Mouse (Mus musculus): ENCODE data around the gene Sqor. TPM values are rescaled to one million over a fixed set of nuclear protein-coding genes. Genes with fewer than 3 reads are reported as not detected.

Gene Sqor
- polyA plus RNA-seq (2015; fragmentation: Nextera tagmentation; extraction: Ambion mirVana): 6.7 and 7.7 TPM in 2 replicates

DNA sequence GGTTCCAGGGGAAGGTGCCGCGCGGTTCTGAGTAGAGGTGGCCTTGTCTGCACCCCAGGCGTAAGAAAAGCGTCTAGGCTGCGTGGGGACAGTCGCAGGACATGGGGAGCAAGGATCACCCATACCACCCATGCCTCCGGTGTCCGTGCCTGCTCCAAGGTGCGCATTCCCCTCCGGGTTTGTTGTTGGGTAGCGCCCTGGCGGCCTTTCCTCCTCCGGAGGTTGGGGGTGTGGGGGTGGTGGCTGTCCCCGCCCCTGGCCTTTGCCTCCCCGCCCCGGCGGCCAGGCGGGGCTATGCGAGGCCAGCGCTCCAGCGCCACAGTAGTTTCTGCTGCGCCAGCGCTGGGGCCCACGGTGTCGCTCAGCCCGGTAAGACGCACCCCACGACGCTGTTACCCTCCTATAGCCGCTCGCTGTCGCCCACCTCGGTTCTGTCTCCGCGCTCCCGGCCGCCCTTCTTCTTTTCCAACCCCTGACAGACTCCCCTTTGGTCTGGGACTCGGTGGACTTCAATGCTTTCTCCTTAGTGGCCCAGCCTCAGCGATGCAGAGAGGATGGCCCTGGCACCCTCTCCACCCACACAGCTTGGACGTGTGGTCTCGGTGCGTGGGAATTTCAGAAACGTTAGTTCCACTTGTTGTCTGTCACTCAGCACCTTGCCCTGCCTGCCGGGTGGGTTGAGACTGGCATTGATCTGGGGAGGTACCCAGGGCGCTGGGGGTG is at the start of gene Sqor:
Gene Sqor, plus strand, starts transcription at position 167 of the 723 bp plus-strand sequence.
- Histone ChIP-seq H3K4me2 (ENCODE audit: low read depth, low read length) (peak within 1 kb of the TSS; percentile 93), H3K9ac (ENCODE audit: low read length) (peak within 1 kb of the TSS; percentile 82), H3K27ac (ENCODE audit: low read length) (no peak within 1 kb of the TSS), H3K36me3 (ENCODE audit: control insufficient read depth, insufficient read depth) (no peaks in the 10 kb centered on the region), H3K4me3 (ENCODE audit: low read length) (peak within 1 kb of the TSS; percentile 70), H3K27me3 (ENCODE audit: control insufficient read depth, insufficient read depth, low read length) (0 out of 2 replicates have a peak, but pooled peaks cover 2% of the 10 kb centered on the region), H3K9me3 (replicated peaks; ENCODE audit: control insufficient read depth, low read length) (no peaks in the 10 kb centered on the region), H3K4me1 (ENCODE audit: control insufficient read depth, insufficient read depth, low read length) (peaks cover 3% of the 10 kb centered on the region)
- under 1% methylated on average over 46 of the region's 46 CpGs for WGBS
- ATAC-seq (replicated peaks; ENCODE audit: extremely low read depth, insufficient read depth, low FRiP score): peak; percentile 87

DNA sequence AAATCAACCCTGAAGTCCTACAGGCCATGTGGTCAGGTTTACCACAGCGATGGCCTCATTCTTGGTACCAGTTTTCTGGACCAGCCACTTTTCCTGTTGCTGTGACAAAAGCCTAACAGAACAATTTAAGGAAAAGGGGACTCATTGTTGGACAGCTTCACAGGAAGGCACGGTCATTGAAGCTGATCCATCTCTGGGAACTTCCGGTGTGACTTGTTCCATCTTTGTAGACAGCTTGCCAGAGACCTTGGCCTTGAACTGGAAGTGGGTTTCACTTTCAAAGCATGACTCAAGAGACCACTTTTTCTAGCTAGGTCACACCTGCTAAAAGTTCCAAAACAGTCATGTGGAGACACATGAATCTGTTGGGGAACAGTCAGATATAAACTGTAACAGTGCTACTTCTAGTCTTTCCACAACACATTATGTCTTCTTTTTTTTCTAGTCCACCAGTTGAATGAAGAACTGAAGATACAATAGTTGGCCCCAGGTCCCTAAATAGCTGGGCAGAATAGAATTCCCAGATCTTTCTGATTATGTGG is 48.7 kb upstream of the Sqor start:
- 57% methylated on average over 3 of the region's 3 CpGs for WGBS
- Histone ChIP-seq H3K4me1 (ENCODE audit: control insufficient read depth, insufficient read depth, low read length) (no peaks in the 10 kb centered on the region), H3K36me3 (ENCODE audit: control insufficient read depth, insufficient read depth) (no peaks in the 10 kb centered on the region), H3K9ac (ENCODE audit: low read length) (no peak overlapping the region), H3K27ac (ENCODE audit: low read length) (no peak overlapping the region), H3K9me3 (replicated peaks; ENCODE audit: control insufficient read depth, low read length) (no peaks in the 10 kb centered on the region), H3K4me2 (ENCODE audit: low read depth, low read length) (no peak overlapping the region), H3K4me3 (ENCODE audit: low read length) (no peak overlapping the region), H3K27me3 (ENCODE audit: control insufficient read depth, insufficient read depth, low read length) (no peaks in the 10 kb centered on the region)
- no peak for ATAC-seq (replicated peaks; ENCODE audit: extremely low read depth, insufficient read depth, low FRiP score)

DNA sequence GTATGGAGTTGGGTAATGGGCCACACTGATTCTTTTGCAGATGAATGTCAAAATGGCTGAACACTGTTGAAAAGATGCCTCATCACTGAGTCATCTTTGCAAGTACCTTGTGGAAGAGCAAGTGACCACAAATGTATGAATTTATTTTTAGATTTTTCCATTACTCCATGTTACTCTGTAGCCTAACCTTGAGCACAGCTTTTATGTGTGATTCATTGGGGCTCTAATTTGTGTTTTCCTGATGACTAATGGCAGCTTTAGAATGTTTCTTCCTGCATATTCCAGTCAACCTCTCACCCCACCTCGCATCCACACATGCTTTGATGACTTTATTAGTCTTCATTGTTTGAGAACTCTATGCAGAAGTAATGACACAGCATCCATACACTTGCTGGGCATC is 45.8 kb upstream of the Sqor start:
- H3K9ac ChIP-seq (ENCODE audit: low read length): no peak overlapping the region
- H3K4me2 ChIP-seq (ENCODE audit: low read depth, low read length): no peak overlapping the region
- H3K4me3 ChIP-seq (ENCODE audit: low read length): no peak overlapping the region
- WGBS: 51% methylated on average over 1 of the region's 1 CpGs
- H3K9me3 ChIP-seq (replicated peaks; ENCODE audit: control insufficient read depth, low read length): no peaks in the 10 kb centered on the region
- ATAC-seq (replicated peaks; ENCODE audit: extremely low read depth, insufficient read depth, low FRiP score): no peak
- no peak overlapping the region for H3K27ac ChIP-seq (ENCODE audit: low read length)
- H3K4me1 ChIP-seq (ENCODE audit: control insufficient read depth, insufficient read depth, low read length): no peaks in the 10 kb centered on the region
- no peaks in the 10 kb centered on the region for H3K27me3 ChIP-seq (ENCODE audit: control insufficient read depth, insufficient read depth, low read length)
- no peaks in the 10 kb centered on the region for H3K36me3 ChIP-seq (ENCODE audit: control insufficient read depth, insufficient read depth)

DNA sequence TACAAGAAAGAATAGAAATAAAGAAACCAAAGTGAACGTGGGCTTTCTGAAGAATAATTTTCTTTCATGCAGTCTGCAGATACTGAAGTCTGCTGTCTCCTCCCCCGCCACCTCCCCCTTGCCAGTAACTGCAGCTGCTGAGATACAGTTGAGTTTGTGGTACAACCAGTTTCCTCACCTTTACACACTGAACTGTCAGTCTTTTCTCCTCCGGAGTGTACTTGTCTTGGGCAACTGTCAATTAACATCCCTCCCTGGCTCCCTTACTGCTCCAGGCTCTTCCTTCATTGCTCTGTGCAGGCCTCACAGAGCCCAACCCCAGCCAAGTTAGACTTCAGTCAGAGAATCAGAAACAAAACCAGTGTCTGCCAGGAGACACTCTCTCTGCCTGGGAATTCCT is 44.5 kb upstream of the Sqor start:
- Histone ChIP-seq H3K4me1 (ENCODE audit: control insufficient read depth, insufficient read depth, low read length) (no peaks in the 10 kb centered on the region), H3K9me3 (replicated peaks; ENCODE audit: control insufficient read depth, low read length) (no peaks in the 10 kb centered on the region), H3K27me3 (ENCODE audit: control insufficient read depth, insufficient read depth, low read length) (no peaks in the 10 kb centered on the region), H3K4me2 (ENCODE audit: low read depth, low read length) (no peak overlapping the region), H3K27ac (ENCODE audit: low read length) (0 out of 2 replicates have a peak overlapping the region, but pooled peaks have one; percentile 7), H3K9ac (ENCODE audit: low read length) (no peak overlapping the region), H3K36me3 (ENCODE audit: control insufficient read depth, insufficient read depth) (no peaks in the 10 kb centered on the region), H3K4me3 (ENCODE audit: low read length) (no peak overlapping the region)
- 52% methylated on average over 3 of the region's 3 CpGs for WGBS
- 0 out of 2 replicates have a peak, but pooled peaks have one; percentile 14 for ATAC-seq (replicated peaks; ENCODE audit: extremely low read depth, insufficient read depth, low FRiP score)

DNA sequence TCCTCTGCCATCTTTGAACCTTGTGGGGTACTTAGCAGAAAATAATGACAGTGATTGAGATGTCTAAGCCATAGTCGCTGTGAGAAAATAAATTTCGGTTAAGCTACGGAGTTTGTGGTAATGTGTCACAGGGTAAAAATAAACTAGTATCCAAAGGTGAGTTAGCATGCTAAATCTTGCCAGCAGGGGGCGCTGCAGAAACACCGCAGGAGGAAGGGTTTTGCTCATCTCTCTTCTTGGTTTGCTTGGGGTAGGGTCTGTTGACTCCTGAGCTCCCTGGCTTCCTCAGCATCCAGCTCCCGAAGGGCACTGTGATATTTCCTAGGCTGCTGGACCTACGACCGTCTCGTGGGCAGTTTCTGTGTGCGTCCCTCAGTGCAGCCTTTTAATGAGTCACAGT is 39.4 kb upstream of the Sqor start:
- Histone ChIP-seq H3K9me3 (replicated peaks; ENCODE audit: control insufficient read depth, low read length) (no peaks in the 10 kb centered on the region), H3K4me1 (ENCODE audit: control insufficient read depth, insufficient read depth, low read length) (no peaks in the 10 kb centered on the region), H3K27me3 (ENCODE audit: control insufficient read depth, insufficient read depth, low read length) (no peaks in the 10 kb centered on the region), H3K36me3 (ENCODE audit: control insufficient read depth, insufficient read depth) (no peaks in the 10 kb centered on the region), H3K27ac (ENCODE audit: low read length) (no peak overlapping the region), H3K9ac (ENCODE audit: low read length) (no peak overlapping the region), H3K4me3 (ENCODE audit: low read length) (no peak overlapping the region), H3K4me2 (ENCODE audit: low read depth, low read length) (no peak overlapping the region)
- 58% methylated on average over 10 of the region's 10 CpGs for WGBS
- ATAC-seq (replicated peaks; ENCODE audit: extremely low read depth, insufficient read depth, low FRiP score): no peak

DNA sequence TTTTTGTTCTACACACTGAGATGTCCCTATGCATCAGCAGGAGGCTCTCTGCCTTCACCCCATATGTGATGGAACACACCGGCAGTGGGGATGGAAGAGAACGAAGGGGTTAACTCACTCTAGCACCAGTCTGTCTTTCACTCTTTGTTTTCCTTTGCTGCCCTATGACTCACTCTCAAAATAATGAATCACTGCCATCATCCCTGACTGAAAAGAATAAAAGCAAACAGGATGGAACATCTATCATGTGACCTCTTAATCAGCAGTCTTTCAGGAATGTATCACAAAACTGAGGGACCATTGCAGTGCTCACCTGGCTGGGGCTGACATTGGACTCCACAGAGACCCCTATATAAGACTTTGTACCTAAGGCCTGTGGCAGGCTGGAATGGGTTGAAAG is 33.6 kb upstream of the Sqor start:
- Histone ChIP-seq H3K27me3 (ENCODE audit: control insufficient read depth, insufficient read depth, low read length) (peaks cover 10% of the 10 kb centered on the region), H3K4me2 (ENCODE audit: low read depth, low read length) (no peak overlapping the region), H3K27ac (ENCODE audit: low read length) (no peak overlapping the region), H3K9ac (ENCODE audit: low read length) (no peak overlapping the region), H3K4me3 (ENCODE audit: low read length) (no peak overlapping the region), H3K4me1 (ENCODE audit: control insufficient read depth, insufficient read depth, low read length) (no peaks in the 10 kb centered on the region), H3K9me3 (replicated peaks; ENCODE audit: control insufficient read depth, low read length) (no peaks in the 10 kb centered on the region), H3K36me3 (ENCODE audit: control insufficient read depth, insufficient read depth) (no peaks in the 10 kb centered on the region)
- no peak for ATAC-seq (replicated peaks; ENCODE audit: extremely low read depth, insufficient read depth, low FRiP score)
- 65% methylated on average over 2 of the region's 2 CpGs for WGBS

DNA sequence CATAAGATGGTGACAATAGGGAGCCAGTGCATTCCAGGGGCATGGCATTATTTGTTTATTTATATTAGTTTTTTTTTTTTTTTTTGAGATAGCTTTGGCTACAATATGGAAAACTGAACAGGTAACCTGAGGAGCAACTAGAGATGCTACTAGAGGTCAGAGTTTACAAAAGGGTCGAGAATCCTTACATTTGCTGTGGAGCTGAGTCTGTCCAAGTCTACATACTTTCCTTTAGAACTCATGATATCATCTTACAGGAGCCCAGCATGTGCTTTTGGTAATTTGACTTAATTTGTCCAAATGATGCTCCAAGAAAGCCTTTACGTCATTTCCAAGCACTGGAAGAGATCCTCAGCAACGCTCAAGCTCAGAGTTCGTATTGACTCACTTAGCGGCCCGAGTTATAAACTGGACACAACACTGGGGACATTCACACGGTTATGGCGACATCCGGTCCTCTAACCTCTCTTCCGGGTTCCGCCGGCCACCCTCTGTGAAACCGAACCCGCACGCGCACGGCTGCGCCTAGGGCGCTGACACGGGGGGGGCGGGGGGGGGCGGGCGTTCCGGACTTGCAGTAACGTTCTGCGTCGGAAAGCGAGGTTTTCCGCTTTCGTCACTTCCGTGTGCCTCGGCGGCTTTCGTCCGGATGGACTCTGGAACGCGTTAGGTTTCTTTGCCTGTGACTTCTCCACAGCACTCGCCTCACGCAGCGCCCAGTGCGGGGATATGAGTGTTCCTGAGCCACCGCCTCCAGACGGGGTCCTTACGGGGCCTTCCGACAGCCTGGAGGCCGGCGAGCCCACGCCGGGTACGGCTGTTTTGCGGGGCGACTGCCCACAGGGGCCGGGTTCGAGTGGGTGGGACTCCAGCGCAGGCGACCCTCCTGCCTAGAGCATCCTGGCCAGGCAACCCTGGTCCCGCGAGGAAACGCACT is 26.9 kb upstream of the Sqor start, which contains the start of gene Bloc1s6:
Gene Bloc1s6, plus strand, starts transcription at position 610 of the 937 bp plus-strand sequence.
- Histone ChIP-seq H3K4me2 (ENCODE audit: low read depth, low read length) (peak within 1 kb of the TSS; percentile 82), H3K9ac (ENCODE audit: low read length) (peak within 1 kb of the TSS; percentile 85), H3K36me3 (ENCODE audit: control insufficient read depth, insufficient read depth) (0 out of 2 replicates have a peak, but pooled peaks cover 3% of the 10 kb centered on the region), H3K4me1 (ENCODE audit: control insufficient read depth, insufficient read depth, low read length) (peaks cover 9% of the 10 kb centered on the region), H3K27ac (ENCODE audit: low read length) (peak within 1 kb of the TSS; percentile 74), H3K4me3 (ENCODE audit: low read length) (peak within 1 kb of the TSS; percentile 66), H3K9me3 (replicated peaks; ENCODE audit: control insufficient read depth, low read length) (no peaks in the 10 kb centered on the region), H3K27me3 (ENCODE audit: control insufficient read depth, insufficient read depth, low read length) (peaks cover 10% of the 10 kb centered on the region)
- WGBS: 1% methylated on average over 53 of the region's 59 CpGs
- peak; percentile 93 for ATAC-seq (replicated peaks; ENCODE audit: extremely low read depth, insufficient read depth, low FRiP score)

DNA sequence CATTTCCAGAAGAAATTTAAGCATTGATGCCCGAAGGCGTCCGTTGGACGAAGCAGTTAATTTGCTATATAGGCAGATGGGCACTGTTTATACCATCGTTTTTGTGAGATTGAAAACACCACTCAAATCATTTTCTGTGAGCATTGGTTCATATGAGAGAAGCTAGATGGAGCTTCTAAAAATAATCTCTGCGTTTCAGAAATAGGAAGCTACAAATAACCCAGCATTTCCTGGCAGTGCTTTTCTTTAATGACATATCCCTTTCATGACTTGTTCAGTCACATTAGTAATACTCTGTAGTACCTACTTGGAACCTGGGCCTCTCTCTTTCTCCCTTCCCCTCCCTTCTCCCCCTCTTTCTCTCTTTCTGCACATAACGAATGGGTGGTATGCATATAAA is 26.0 kb upstream of the Sqor start:
- ATAC-seq (replicated peaks; ENCODE audit: extremely low read depth, insufficient read depth, low FRiP score): no peak

More for the DNA sequence above, 26.0 kb upstream of the Sqor start:
- Histone ChIP-seq H3K4me3 (ENCODE audit: low read length) (peak overlapping the region; percentile 66), H3K4me2 (ENCODE audit: low read depth, low read length) (peak overlapping the region; percentile 82), H3K27ac (ENCODE audit: low read length) (peak overlapping the region; percentile 74), H3K9me3 (replicated peaks; ENCODE audit: control insufficient read depth, low read length) (no peaks in the 10 kb centered on the region), H3K9ac (ENCODE audit: low read length) (peak overlapping the region; percentile 85), H3K4me1 (ENCODE audit: control insufficient read depth, insufficient read depth, low read length) (peaks cover 9% of the 10 kb centered on the region), H3K27me3 (ENCODE audit: control insufficient read depth, insufficient read depth, low read length) (peaks cover 9% of the 10 kb centered on the region), H3K36me3 (ENCODE audit: control insufficient read depth, insufficient read depth) (0 out of 2 replicates have a peak, but pooled peaks cover 5% of the 10 kb centered on the region)
- WGBS: 20% methylated on average over 7 of the region's 7 CpGs
